Mouse (Mus musculus): ENCODE results near the gene C1qc.
A peak's percentile ranks its signal among the peaks of the same experiment; 100 is the strongest.

The C1qc gene

DNA sequence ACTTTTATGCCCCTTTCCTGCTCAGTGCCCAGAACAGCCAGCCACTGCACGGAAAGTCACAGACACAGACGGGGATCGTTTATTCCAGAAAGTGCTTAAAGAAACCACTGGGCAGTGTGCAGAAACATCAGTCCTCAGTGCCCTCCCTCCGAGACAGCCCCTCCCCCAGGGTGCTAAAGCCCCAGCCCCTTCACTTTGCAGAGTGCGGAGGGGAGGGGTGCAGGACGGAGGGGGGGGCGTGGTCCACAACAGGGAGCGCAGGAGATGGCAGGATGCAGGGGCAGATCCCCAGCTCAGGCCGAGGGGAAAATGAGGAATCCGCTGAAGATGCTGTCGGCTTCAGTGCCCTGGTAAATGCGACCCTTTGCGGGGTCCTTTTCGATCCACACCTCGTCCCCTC, 3.0 kb upstream of the C1qc start:
- DNase-seq (ENCODE audit: low spot score), result no peak

DNA sequence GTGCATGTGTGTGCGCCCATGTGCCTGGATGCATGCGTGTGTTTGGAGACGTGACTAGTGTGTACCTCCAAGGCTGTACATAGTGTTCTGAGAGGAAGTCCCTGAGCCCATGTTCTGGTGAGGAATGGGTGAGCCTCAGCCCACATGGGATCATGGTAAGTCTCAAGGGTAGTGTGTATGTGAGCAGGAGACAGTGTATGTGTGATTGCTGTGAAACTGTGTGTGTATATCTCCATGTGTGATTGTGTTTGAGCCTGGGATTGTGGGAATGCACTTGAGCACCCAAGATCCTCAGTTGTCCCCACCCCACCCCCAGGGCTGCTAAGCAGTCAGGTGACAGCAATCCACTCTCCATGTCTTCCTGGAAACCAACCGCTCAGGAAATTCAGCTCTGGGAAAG, 2.0 kb upstream of the C1qc start:
- no peak for DNase-seq (ENCODE audit: low spot score)

DNA sequence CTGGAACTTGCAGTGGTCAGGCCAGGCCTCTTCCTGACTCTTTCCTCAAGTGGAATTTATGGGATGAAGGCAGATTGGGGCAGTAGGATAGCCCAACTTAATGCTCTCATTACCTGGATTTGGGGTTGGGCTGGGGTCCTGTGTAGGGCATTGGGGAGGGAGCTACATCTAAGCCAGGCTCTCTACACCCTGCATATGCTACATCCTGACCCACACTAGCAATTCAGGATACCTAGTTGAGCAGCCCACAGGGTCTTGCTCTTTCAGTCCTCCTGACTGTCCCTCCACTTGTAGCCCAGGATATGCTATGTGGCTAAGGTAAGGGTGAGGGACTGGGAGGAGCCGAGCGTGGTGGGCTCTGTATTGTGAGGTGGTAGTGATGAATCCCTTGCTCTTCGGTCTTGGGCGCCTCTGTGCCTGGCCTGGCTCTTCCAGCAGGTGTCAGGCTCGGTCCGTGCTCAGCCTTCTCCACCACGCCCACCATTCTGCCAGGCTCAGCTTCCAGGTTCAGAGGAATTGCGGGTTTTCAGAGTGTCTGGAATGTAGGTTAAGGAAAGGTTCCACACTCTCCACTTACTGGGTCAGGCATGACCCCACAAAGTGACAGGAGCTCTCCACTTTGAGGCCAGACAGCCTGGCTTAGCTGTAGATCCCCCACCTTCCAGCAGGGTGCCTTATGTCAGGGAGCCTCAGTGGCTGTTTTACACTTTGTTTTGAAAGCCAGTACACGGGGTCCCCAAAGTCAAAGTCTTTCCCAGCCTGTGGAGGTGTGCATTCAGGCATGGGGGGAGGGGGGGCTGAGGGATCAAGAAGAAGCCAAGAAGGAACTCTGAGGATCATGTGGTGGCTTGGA, 1.1 kb upstream of the C1qc start:
- DNase-seq (ENCODE audit: low spot score), result peak; percentile 20

DNA sequence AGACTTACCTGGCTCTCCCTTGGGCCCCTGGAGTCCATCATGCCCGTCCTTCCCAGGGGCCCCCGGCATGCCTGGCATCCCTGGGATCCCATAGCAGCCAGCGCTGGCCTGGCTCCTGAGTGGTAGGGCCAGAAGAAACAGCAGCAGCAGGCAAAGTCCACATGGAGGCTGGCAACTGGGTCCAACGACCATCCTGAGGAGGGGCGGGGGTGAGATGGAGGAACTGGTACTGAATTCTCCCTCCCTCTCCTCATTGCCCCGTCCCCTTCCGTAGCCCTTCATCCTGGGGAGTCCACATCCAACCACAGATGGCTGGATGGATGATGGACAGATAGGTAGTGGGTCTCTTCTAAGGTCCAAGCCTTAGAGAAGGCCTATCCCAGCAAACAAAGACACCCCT, 494 bp downstream of the C1qc start:
- no peak for DNase-seq (ENCODE audit: low spot score)

DNA sequence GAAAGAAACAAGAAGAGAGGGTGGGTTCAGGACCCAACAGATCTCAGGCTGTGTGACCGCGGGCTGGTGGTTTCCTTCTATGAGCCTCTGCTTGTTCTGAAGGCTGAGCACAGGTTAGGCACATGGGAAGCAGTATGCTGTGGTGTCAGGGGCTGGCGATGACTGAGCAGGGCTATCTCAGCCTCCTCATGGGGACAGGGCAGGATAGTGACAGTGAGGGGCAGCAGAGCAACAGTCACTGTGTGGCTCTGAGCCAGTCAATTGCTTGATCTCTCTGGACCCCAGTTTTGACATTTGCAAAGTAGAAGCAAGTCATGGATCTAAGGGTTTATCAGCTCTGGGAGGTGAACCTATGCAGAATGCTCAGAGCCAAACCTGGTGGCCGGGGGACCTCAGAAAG, 1.8 kb downstream of the C1qc start:
- no peak for DNase-seq (ENCODE audit: low spot score)

DNA sequence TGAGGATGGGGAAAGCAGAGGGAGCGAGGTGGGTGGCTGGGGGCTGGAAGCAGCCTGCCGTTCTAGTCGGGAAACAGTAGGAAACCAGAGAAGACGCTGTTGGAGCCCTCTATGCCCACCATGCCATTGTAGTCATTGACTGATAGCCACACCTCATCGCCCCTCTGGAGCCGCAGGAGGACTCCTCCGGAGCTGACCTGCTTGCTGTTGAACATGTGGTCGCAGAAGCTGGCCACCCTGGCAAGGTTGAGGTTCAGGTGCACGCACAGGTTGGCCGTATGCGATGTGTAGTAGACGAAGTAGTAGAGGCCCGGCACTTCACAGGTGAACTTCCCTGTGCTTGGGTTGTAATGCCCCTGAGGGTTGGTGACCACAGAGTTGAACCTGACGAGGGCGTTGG, 2.9 kb downstream of the C1qc start:
- no peak for DNase-seq (ENCODE audit: low spot score)

DNA sequence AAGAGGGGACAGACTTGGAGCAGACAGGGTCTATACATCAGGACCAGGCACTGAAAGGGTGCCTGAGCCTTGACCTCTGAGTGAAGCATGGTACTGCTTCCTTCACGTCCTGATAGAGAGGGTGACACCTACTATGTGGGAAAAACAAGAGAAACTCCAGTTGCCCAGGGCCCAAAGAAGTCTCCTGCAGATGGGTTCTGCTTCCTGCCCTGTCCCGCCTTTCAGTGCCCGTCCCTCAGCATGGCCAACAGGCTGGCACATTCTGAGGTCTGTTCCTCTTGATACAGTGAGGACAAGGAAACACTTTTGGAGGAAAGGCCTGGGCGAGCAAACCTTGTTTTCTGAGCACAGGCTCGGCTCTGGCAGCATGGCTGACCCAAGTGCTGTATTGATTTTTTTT, 5.2 kb downstream of the C1qc start:
- DNase-seq (ENCODE audit: low spot score), result no peak

DNA sequence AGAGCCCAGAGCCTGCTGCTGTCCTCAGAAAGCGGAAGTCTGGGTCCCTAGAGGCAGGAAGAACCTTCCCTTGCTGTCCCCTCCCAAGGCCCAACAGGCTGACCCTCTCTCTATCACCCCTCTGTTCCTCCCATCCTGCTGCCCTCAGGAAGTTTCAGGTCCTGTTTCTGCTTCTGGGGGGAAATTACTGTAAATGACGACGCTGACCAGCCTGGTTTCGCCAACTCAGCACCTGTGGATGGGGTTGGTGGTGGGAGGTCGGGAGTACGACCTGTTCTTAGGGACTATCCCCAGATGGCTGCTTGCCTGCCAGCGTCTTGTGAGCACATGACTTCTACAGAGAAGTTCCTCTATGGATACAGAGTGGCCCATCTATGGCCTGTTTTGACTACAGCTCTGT, 6.8 kb downstream of the C1qc start, which contains the start of gene C1qb:
TSS of gene C1qb (minus strand) at position 87 of the 400 bp plus-strand sequence.
- no peak for DNase-seq (ENCODE audit: low spot score)

DNA sequence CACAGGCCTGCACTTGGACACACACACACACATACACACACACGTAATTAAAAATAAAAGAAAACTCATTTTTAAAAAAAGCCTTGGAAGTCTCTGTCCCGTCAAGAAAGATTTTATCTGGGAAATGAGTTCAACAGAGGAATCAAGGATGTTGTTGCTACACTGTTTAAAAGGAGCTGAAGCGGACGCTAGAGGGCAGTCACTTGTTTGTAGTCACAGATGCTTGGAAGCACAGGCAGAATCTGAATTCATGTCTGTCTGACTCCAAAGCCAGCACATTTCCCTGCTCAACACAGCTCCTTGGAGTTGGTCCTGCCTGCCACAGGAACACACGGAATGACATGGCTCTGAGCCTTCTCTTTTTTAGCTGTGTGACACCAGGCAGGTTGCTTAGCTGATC, 14.3 kb downstream of the C1qc start:
- DNase-seq (ENCODE audit: low spot score), result no peak

DNA sequence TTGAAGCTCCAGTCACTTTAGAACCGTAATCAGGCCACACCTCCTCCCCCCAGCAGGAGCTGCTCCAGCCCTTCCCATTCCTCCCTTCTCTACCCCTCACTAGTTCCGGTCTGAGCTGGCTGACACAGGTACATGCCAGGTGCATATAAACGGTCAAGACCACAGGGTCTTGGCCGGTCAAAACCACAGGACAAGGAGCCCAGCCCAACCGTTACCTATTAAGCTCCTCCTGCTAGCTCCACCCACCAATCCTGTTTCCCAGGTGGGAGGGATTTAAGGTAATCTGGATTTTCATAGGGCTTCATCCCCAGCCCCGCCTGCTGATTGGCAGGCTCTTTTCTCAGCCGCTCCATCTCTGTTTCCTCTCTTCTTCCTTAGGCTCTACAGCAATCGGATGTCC, 14.7 kb downstream of the C1qc start:
- no peak for DNase-seq (ENCODE audit: low spot score)

DNA sequence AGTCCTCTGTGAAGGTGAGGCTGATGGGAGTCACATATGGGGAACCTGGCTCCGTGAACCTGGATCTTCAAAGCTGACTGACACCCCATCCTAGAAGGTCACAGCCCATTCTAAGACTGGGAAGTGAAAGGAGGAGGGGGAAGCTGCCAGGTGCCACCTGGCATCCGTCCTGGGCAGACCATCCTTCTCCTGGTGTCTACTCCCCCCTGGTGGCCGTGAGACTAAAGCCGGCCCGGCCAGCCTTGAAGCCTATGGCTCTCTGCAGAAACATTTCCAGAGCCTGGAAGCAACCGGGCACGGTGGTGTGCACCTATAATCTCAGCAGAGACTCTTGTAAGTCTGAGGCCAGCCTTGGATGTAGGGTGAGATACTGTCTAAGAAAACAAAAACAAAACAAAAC, 15.9 kb downstream of the C1qc start:
- DNase-seq (ENCODE audit: low spot score), result peak; percentile 53

DNA sequence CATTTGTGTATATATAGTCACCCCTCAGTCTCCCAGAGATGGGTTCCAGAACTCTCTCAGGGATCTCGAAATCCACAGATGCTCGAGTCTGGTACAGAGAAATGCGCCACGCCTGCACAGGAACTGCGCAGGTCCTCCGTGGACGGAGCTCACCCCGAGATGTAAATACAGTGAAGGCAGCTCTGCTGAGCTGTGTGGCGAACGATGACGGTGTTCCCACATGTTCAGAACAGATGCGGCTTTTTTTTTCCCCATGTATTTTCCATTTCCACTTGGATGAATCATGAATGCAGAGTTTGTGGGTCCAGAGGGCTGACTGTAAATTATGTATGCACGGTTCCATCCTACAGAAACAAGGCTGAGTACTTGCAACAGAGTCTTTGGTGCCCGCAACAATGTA, 17.9 kb downstream of the C1qc start:
- no peak for DNase-seq (ENCODE audit: low spot score)

DNA sequence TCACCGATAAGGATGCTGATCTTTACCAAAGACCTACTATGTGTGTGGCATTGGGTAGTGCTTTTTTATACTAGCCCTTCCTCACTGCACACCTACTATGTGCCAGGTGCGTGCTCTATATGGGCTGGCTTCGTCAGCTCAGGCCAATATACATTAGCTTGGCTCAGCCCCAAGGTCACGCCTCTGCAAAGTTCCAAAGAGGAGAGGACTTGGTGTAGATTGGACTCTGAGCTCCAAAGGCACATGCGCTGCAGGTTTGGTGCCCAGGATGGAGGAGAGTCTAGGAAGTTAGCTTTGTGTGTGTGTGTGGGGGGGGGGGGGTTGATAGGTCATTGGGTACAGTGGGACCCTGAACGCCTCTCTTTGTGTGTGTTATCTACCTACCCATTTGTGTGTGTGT, 24.5 kb downstream of the C1qc start:
- DNase-seq (ENCODE audit: low spot score), result no peak

DNA sequence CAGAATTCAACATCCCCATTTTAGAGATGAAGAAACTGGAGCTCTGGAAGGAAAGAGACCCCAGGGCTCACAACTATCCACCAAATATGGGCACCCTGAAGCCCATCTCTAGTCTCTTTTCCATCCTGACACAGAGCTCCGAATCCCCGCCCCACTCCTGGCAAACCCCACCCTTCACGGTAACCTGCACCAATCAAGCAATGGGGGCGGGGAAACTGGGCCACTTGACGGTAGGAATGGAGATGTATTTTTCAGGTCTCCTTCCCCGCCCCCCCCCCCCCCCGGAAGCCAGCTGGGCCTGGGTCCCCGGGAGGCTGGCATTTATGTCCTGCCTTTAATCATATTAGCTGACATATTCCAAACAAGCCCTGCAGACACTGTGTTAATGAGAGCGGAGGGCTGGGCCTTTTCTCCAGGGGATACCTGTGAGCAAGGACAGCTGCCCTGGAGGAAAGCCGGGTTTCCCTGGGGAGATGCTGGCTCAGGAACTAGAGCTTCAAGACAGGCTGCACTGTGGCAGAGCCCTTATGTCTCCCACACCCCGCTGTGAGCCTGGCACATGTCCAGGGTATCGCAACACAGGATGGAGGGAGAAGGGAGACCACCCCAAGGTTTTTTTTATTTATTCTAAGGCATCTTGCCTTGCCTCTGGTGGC, 25.0 kb downstream of the C1qc start:
- no peak for DNase-seq (ENCODE audit: low spot score)

DNA sequence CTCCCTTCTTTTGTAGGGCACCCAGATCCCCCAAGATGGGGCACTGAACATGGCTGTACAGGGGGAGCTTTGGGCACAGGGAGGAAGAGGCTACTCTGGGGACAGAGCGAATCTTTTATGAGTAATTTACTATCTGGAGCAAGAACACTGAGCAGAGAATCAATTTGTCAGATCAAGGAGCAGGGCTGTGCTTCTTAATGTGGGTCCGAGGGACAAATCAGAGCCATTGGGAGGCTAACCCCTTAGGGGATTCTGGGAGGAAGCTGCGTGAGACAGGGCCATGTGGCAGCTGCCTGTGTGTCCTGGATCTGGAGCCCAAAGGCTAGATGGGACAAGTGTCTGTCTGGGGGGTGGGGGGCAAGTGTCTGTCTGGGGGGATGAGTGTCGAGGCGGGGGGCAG, 27.3 kb downstream of the C1qc start:
- DNase-seq (ENCODE audit: low spot score), result no peak

DNA sequence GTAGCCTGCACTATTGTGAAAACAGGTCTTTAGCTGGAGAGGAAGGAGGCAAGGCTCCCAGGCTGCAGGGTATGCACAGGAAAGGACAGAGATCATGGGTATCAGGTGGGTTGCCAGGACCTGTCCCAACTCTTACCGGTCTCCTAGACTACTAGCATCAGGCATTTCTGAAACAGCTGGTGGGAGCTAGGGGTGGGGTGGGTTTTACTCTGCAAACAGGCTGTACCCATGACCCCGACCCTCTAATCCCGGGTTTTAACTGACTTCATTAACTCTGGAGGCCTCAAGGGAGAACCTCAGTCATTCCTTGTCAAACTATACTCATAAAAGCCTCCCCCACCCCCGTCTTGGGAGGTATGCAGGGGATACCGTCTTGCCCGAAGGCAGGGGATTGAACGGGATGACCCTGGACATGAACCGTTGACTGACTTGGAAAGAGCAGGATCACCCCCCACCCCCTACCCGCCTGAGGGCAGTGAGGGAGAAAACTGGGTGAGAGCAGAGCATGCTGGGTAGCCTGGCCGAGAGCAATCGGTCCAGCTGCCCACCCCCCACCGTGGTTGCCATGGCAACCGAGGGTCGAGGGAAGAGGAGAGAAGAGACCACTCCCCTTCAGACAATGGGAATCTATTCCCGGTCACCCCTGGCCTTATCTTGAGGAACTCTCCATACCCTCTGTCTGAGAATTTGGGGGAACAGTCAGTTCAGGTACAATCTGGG, 28.0 kb downstream of the C1qc start:
- no peak for DNase-seq (ENCODE audit: low spot score)

DNA sequence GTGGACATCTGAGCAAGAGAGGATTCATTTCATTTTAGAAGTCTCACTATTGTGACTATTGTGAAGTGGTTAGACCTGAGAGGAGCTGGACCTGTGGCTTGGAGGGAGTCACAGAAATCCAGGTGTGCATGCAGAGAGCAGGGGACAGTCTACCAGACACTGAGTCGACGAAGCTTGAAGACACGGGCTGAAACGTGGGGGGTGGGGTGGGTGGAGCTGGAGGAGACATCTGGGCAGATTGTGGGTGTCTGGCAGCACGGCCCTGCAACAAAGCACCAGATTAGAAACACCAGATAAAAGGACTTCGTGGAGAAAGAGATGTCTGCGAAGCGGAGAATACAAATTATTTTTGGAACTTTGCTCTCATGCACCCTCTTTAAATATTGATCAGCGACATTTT, 29.3 kb downstream of the C1qc start:
- DNase-seq (ENCODE audit: low spot score), result no peak

DNA sequence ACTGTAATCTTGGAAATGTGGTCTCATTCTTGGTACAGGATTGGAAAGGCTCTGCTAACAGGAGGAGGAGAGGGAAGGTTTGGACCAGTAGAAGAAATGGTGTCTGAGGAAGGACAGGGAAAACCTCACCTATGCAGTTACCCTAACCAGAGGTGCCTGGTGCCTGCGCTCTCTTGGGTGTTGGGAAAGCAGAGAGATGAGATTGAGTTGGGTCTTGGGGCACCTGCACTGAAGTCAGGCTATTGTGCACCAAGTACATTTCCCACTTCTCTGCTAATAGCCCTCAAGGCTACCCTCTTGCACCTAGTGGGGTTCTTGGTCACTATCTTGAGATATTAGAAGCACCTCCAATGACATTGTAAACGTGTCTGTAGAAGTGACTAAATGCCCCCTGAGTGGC, 30.5 kb downstream of the C1qc start:
- no peak for DNase-seq (ENCODE audit: low spot score)

DNA sequence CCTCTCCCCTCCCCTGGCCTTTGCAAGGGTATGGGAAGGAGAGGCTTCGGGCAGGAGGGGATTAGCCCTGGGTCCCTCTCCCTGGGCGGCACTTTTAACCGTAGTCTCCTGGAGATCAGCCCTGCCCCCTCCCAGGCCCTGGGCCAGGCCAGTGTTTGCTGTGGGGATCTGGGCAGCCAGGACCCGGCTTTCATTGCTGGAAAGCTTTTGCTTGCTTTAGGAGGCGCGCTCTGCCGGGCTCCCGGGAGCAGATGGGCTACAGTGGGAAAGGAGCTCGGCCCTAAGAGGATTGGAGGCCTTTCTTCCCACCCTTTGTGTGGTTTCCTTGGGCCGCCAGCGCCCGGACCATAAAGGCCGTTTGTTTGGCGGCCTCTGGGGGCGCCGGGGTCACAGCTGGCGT, 31.1 kb downstream of the C1qc start:
- DNase-seq (ENCODE audit: low spot score), result no peak

DNA sequence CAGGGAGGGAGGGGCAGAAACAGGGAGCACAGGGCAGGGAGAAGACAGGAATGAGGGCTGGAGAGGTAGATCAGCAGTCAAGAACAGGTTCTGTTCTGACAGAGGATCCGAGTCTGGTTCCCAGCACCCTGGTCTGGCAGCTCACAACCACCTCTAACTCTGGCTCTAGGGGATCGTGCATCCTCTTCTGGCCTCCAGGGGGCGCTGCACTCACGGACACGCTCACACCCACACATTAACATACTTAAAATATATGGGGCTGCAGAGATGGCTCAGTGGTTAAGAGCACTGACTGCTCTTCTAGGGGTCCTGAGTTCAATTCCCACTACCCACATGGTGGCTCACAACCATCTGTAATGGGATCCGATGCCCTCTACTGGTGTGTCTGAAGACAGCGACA, 32.8 kb downstream of the C1qc start:
- no peak for DNase-seq (ENCODE audit: low spot score)

DNA sequence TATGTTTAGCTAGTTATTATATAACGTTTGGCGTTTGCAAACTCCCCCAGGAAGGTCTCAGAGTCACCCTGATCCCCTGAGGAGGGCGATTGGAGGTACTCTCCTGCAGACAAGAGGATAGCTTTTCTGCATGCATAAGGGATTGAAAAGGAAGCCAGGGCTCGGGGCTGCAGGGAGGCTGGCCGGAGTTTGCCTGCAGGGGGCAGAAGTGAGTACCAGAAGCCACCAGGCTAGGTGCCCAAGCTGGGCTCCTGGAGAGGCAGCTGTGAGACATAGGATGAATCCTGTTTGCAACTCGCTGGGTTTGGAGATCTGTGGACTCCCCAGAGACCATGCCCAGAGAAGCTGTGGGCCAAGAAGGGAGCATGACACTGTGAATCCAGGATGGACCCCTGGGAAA, 37.8 kb downstream of the C1qc start:
- no peak for DNase-seq (ENCODE audit: low spot score)

DNA sequence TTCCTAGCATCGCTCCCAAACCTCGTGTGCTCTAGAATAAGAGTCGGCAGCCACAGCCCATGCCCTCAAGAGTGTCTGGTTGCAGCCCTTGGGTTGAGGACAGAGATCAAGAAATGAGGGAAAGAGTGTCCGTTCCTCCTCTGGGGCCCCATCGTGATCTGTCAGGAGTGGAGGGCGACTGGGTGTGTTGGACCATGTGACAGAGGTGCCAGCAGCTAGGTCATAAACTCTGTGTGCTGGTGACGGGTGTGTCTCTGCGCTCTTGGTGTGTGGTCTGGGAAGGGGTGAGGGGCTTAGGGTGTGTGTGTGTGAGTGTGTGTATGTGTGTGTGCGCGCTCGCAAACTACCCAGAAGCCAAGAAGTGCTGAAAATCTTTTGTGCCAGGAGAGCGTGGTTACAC, 39.9 kb downstream of the C1qc start:
- DNase-seq (ENCODE audit: low spot score), result no peak

DNA sequence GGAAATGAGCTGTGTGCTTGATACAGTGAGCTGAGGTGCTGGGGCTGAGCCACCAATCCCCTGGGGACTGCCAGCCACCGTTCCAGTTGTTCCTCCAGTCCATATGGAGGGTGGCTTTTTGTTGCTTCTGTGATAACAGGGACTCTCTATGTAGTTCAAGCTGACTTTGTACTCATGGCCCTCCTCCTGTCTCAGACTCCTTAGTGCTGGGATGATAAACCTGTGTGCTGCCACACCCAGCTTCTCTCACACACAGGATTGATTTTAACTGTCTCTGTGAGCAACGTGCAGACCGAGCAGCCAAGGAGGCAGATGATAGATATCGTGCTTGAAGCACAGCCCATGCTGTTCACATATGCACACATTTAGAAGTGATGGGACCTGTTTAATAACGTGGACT, 40.7 kb downstream of the C1qc start:
- no peak for DNase-seq (ENCODE audit: low spot score)
